Mouse (Mus musculus) macrophage (primary cell): ENCODE data around the gene Mrps6. TPM values are rescaled to one million over a fixed set of nuclear protein-coding genes. Genes with fewer than 3 reads are reported as not detected.

ENCODE experiments used
- H3K27ac ChIP-seq: fragments of 350-480 bp; formaldehyde crosslinking; 2 replicates; pipeline ENCODE4 v1.9.0; 2021
- H3K36me3 ChIP-seq: fragments of 350-480 bp; formaldehyde crosslinking; 2 replicates; pipeline ENCODE4 v1.9.0; 2021; ENCODE audit errors: inconsistent target
- H3K4me3 ChIP-seq: fragments of 350-480 bp; formaldehyde crosslinking; 2 replicates; pipeline ENCODE4 v1.9.0; 2021; ENCODE audit errors: inconsistent target
- H3K79me2 ChIP-seq: fragments of 350-480 bp; formaldehyde crosslinking; 2 replicates; pipeline ENCODE4 v1.9.0; 2021; ENCODE audit errors: inconsistent target
- WGBS: methylation state at CpG from one replicate; pipeline ENCODE4 v1.1.7; 2026; ENCODE audit warnings: inconsistent platforms; ENCODE audit not compliant: missing documents; 5-methylcytosine and 5-hydroxymethylcytosine counted together
- polyA plus RNA-seq: library from polyadenylated mRNA; stranded (reverse); fragments of 250-400 nt; gene quantifications from 3 replicates; pipeline ENCODE4 v1.2.4, GENCODE M21; 2018; ENCODE audit warnings: inconsistent platforms

Mrps6 gene
- polyA plus RNA-seq, 1 experiment from 2014 or later = 18.9 TPM

DNA sequence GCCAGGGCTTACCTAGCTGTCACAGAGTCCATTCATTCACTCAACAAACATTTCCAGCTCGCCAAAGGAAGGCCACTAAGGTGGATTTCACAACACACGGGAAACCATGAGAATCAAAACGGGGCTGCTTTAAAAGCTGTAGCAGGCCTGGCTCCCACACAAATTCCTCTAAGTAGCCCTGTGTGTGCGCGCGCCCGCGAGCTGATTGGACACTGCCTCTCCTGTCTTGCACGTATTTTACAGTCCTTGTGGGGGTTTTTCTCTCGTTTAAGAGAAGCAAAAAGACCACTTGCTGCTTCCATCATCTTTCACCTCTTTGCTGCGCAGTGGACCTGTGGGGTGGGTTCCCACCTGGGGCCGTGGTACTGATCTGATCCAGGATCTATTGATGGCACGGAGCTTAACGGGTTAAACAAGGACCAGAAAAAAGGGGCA is 100.0 kb downstream of the Mrps6 start:
- Histone ChIP-seq H3K36me3 (no peaks in the 10 kb centered on the region), H3K79me2 (no peaks in the 10 kb centered on the region), H3K27ac (no peak overlapping the region), H3K4me3 (no peak overlapping the region)
- 16% methylated on average over 14 of the region's 14 CpGs for WGBS

DNA sequence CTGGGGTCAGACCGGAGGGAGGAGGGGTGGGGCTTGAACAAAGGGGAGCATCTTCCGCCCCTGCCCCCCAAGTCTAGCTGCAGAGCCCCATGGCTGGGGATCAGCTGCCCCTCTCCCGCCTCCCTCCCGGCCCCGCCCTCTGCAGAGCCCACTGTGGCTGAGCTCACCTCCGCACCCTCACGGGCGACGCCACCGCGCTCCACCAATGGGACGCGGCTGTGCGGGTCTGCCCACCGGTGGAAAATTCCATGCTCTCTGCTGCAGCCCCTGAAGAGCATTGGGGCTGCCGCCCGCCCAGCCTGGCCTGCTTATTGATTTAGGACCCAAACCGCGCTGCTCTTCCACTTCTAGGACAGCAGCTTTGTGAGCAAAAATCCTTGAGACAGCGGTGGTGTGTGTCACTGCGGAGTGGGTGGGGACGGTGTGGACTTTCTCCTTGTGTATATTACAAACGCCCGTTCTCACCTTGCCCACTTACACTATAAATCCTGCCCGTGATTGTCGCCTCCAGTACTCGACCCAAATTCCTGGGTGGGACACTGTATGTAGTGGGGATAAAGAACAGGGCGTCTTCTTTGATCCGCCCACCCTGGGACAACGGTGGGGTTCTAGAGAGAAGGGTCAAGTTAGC is 100.5 kb downstream of the Mrps6 start:
- no peak overlapping the region for H3K27ac ChIP-seq
- WGBS = 8% methylated on average over 30 of the region's 30 CpGs

DNA sequence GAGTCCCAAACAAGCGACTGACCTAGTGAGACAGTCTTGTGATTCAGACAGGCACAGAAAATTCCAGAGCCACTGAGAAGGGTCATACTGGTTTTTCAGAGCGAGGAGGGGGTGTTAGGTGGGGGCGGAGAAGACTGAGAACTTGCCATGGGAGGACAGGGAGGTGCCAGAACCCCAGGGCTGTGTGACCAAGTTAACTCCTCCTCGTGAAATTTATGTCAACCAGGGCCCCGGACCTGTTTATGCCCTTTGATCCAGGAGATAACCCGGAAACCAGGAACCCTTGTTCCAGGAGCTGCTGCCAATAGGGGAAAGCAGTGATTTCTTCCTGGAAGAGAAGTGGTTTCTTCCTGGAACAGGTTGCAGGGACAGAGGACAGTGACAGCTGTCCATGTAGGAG is 101.0 kb downstream of the Mrps6 start:
- WGBS = 69% methylated on average over 6 of the region's 6 CpGs
- H3K4me3 ChIP-seq = no peak overlapping the region
- no peaks in the 10 kb centered on the region for H3K36me3 ChIP-seq
- H3K79me2 ChIP-seq = no peaks in the 10 kb centered on the region
- H3K27ac ChIP-seq = no peak overlapping the region

More for the DNA sequence above, 100.5 kb downstream of the Mrps6 start:
- no peak overlapping the region for H3K4me3 ChIP-seq
- no peaks in the 10 kb centered on the region for H3K79me2 ChIP-seq
- no peaks in the 10 kb centered on the region for H3K36me3 ChIP-seq

Other genes with a start within 250 kb of the Mrps6 start
- not detected in 3 replicates for gene Gm49711, start within 50 bp of the Mrps6 start, polyA plus RNA-seq
- 0.62 to 1.7 TPM (median 1.1 TPM) in 3 replicates for gene Slc5a3, start 52 bp downstream of the Mrps6 start, polyA plus RNA-seq
- not detected in 3 replicates for gene Kcne2, start 234.1 kb downstream of the Mrps6 start, polyA plus RNA-seq
- gene Smim11, start 243.0 kb downstream of the Mrps6 start, polyA plus RNA-seq = 41.5 to 76.0 TPM (median 45.7 TPM) in 3 replicates